Mouse (Mus musculus) myocyte (in vitro differentiated cells): ENCODE measurements around the gene Myh13.

Source experiments
- CEBPB ChIP-seq: IDR thresholded peaks from 2 replicates; pipeline ENCODE4 v1.6.1; 2011; ENCODE audit warnings: mild to moderate bottlenecking, moderate library complexity; ENCODE audit not compliant: poor library complexity, insufficient read depth, severe bottlenecking
- E2F4 ChIP-seq: IDR thresholded peaks from one replicate; pipeline ENCODE4 v1.6.1; 2011; ENCODE audit warnings: mild to moderate bottlenecking, control low read depth, moderate library complexity; ENCODE audit not compliant: insufficient read depth
- MAX ChIP-seq: IDR thresholded peaks from one replicate; pipeline ENCODE4 v1.6.1; 2011; ENCODE audit warnings: low read depth, mild to moderate bottlenecking, control low read depth
- MYOD1 ChIP-seq, 3 experiments: IDR thresholded peaks; one replicate each; pipeline ENCODE4 v1.6.1; 2011; ENCODE audit warnings: control low read depth in 2 of 3, low read depth in 2 of 3, mild to moderate bottlenecking in 2 of 3, moderate library complexity in 1 of 3; ENCODE audit not compliant: insufficient read length in 2 of 3, control insufficient read depth in 1 of 3
- MYOG ChIP-seq, 3 experiments: IDR thresholded peaks; one replicate each; pipeline ENCODE4 v1.6.1; 2011; ENCODE audit warnings: control low read depth in 2 of 3, low read depth in 2 of 3, mild to moderate bottlenecking in 2 of 3; ENCODE audit not compliant: insufficient read length in 2 of 3, control insufficient read depth in 1 of 3, insufficient read depth in 1 of 3
- POLR2A ChIP-seq: IDR thresholded peaks from one replicate; pipeline ENCODE4 v1.6.1; 2011; ENCODE audit warnings: low read depth, mild to moderate bottlenecking, control low read depth, moderate library complexity; ENCODE audit not compliant: insufficient read length
- POLR2AphosphoS2 ChIP-seq: IDR thresholded peaks from one replicate; pipeline ENCODE4 v1.6.1; 2011; ENCODE audit warnings: low read depth, control low read depth; ENCODE audit not compliant: insufficient read length
- REST ChIP-seq: IDR thresholded peaks from one replicate; pipeline ENCODE4 v1.6.1; 2011; ENCODE audit warnings: mild to moderate bottlenecking, control low read depth, moderate library complexity; ENCODE audit not compliant: insufficient read depth, insufficient read length
- SRF ChIP-seq: IDR thresholded peaks from one replicate; pipeline ENCODE4 v1.6.1; 2011; ENCODE audit warnings: low read depth; ENCODE audit not compliant: control insufficient read depth, insufficient read length
- TCF12 ChIP-seq: IDR thresholded peaks from one replicate; pipeline ENCODE4 v1.6.1; 2011; ENCODE audit warnings: mild to moderate bottlenecking, control low read depth; ENCODE audit not compliant: poor library complexity, insufficient read depth, severe bottlenecking
- TCF3 ChIP-seq: IDR thresholded peaks from one replicate; pipeline ENCODE4 v1.6.1; 2011; ENCODE audit warnings: low read depth, control low read depth; ENCODE audit not compliant: insufficient read length
- USF1 ChIP-seq: IDR thresholded peaks from one replicate; pipeline ENCODE4 v1.6.1; 2011; ENCODE audit warnings: low read depth, mild to moderate bottlenecking, control low read depth, moderate library complexity

DNA sequence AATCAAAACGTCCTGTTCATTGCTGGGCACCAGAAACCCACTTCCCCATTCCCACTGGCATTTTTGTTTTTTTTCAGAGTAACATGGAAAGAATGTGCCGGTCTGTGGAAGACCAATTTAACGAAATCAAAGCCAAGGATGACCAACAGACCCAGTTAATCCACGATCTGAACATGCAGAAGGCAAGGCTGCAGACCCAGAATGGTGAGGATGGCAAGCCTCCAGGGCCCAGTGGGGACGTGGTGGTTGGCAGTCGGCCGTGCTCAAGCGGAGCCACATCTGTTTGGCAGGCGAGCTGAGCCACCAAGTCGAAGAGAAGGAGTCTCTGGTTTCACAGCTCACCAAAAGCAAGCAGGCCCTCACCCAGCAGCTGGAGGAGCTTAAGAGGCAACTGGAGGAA, 36.6 kb downstream of the Myh13 start:
- TF ChIP-seq MYOD1 (IDR thresholded peaks at IDR 0.05; ENCODE audit: control insufficient read depth in 1 of 3, insufficient read length in 2 of 3, low read depth in 2 of 3) (no peak), E2F4 (no peak), MYOG (IDR thresholded peaks at IDR 0.05; ENCODE audit: control insufficient read depth in 1 of 3, insufficient read depth in 1 of 3, insufficient read length in 2 of 3, low read depth in 2 of 3) (no peak), SRF (no peak), TCF3 (no peak), POLR2A (no peak), USF1 (no peak), POLR2AphosphoS2 (no peak), CEBPB (no peak), TCF12 (no peak), MAX (no peak), REST (no peak)
